Mouse (Mus musculus): ENCODE measurements around the gene Jagn1.

Jagn1 gene

GRCm38 (mm10) chr6:113435664-113436205 is 6.6 kb upstream of the Jagn1 start, which contains the start of gene Cidec:
Gene Cidec, minus strand, starts transcription at chr6:113435760.
- no peak for DNase-seq

- DNase-seq = no peak
These were observed 5.2 kb upstream of the Jagn1 start for GRCm38 (mm10) chr6:113437135-113437534.

GRCm38 (mm10) chr6:113438721-113439430 is 3.5 kb upstream of the Jagn1 start:
- DNase-seq = no peak

GRCm38 (mm10) chr6:113440686-113441085 is 1.7 kb upstream of the Jagn1 start:
- DNase-seq = no peak

GRCm38 (mm10) chr6:113441147-113441680 is 1.2 kb upstream of the Jagn1 start:
- peak; percentile 79 to 89 for DNase-seq

GRCm38 (mm10) chr6:113442087-113442441 is 305 bp upstream of the Jagn1 start:
- no peak for DNase-seq

GRCm38 (mm10) chr6:113443091-113443490 is 722 bp downstream of the Jagn1 start:
- DNase-seq = no peak

- DNase-seq = no peak
These were observed 2.0 kb downstream of the Jagn1 start for GRCm38 (mm10) chr6:113444207-113444965.

- peak in 1 of 2 experiments; percentile 40 for DNase-seq
These were observed 5.3 kb downstream of the Jagn1 start for GRCm38 (mm10) chr6:113447639-113448038.

GRCm38 (mm10) chr6:113451839-113452238 is 9.5 kb downstream of the Jagn1 start:
- DNase-seq = no peak

- no peak for DNase-seq
These were observed 12.6 kb downstream of the Jagn1 start for GRCm38 (mm10) chr6:113455007-113455406.

- no peak for DNase-seq
These were observed 15.7 kb downstream of the Jagn1 start, which contains the start of gene Il17re for GRCm38 (mm10) chr6:113457952-113458534. Gene Il17re, plus strand, starts transcription at chr6:113458484.

GRCm38 (mm10) chr6:113458635-113459034 is 16.3 kb downstream of the Jagn1 start:
- DNase-seq = peak; percentile 50 to 58

GRCm38 (mm10) chr6:113464040-113464439 is 21.7 kb downstream of the Jagn1 start:
- no peak for DNase-seq

- no peak for DNase-seq
These were observed 23.2 kb downstream of the Jagn1 start for GRCm38 (mm10) chr6:113465602-113466001.

- no peak for DNase-seq
These were observed 26.1 kb downstream of the Jagn1 start for GRCm38 (mm10) chr6:113468512-113468911.

- peak; percentile 74 to 82 for DNase-seq
These were observed 26.7 kb downstream of the Jagn1 start for GRCm38 (mm10) chr6:113469021-113469420.

- DNase-seq = peak; percentile 82 to 89
These were observed 27.1 kb downstream of the Jagn1 start for GRCm38 (mm10) chr6:113469432-113469831.

GRCm38 (mm10) chr6:113471297-113471936 is 29.0 kb downstream of the Jagn1 start, which contains the start of gene Il17rc:
Gene Il17rc, plus strand, starts transcription at chr6:113471427.
- DNase-seq = peak in 1 of 2 experiments; percentile 43

GRCm38 (mm10) chr6:113472061-113472460 is 29.7 kb downstream of the Jagn1 start:
- no peak for DNase-seq

GRCm38 (mm10) chr6:113473246-113473645 is 30.9 kb downstream of the Jagn1 start:
- DNase-seq = no peak

- DNase-seq = no peak
These were observed 31.3 kb downstream of the Jagn1 start for GRCm38 (mm10) chr6:113473715-113474114.

Data from cerebellum, postnatal 25 days (tissue).